Mouse (Mus musculus): ENCODE data around the gene Aox2. TPM values are rescaled to one million over a fixed set of nuclear protein-coding genes. Genes with fewer than 3 reads are reported as not detected.

The Aox2 gene
- 0.66 TPM for polyA plus RNA-seq (2014; fragmentation: Illumina TruSeq; extraction: RNeasy Lipid Tissue Mini Kit (QIAGEN cat#74804); ENCODE audit: low read depth, low replicate concordance)

GRCm38 (mm10) chr1:58278026-58278425 lies at the start of gene Aox2:
TSS of gene Aox2 (plus strand) at chr1:58278326.

GRCm38 (mm10) chr1:58392652-58393283 lies 114.6 kb downstream of the Aox2 start, which contains the start of gene Bzw1:
TSS of gene Bzw1 (plus strand) at chr1:58392898.

GRCm38 (mm10) chr1:58423371-58424248 lies 145.5 kb downstream of the Aox2 start, which contains the start of gene Clk1:
TSS of gene Clk1 (minus strand) at chr1:58424066.

Other genes starting within 250 kb of the Aox2 start
- 4.1 TPM for gene Aox1, start 248.4 kb upstream of the Aox2 start, polyA plus RNA-seq (2014; fragmentation: Illumina TruSeq; extraction: RNeasy Lipid Tissue Mini Kit (QIAGEN cat#74804); ENCODE audit: low read depth, low replicate concordance)
- 19.5 TPM for gene Aox3, start 165.2 kb upstream of the Aox2 start, polyA plus RNA-seq (2014; fragmentation: Illumina TruSeq; extraction: RNeasy Lipid Tissue Mini Kit (QIAGEN cat#74804); ENCODE audit: low read depth, low replicate concordance)
- gene Aox4, start 67.9 kb upstream of the Aox2 start, polyA plus RNA-seq (2014; fragmentation: Illumina TruSeq; extraction: RNeasy Lipid Tissue Mini Kit (QIAGEN cat#74804); ENCODE audit: low read depth, low replicate concordance), result 1.5 TPM
- gene Bzw1, start 114.6 kb downstream of the Aox2 start, polyA plus RNA-seq (2014; fragmentation: Illumina TruSeq; extraction: RNeasy Lipid Tissue Mini Kit (QIAGEN cat#74804); ENCODE audit: low read depth, low replicate concordance), result 252 TPM
- gene Clk1, start 145.7 kb downstream of the Aox2 start, polyA plus RNA-seq (2014; fragmentation: Illumina TruSeq; extraction: RNeasy Lipid Tissue Mini Kit (QIAGEN cat#74804); ENCODE audit: low read depth, low replicate concordance), result 127 TPM
- 13.2 TPM for gene Nif3l1, start 166.8 kb downstream of the Aox2 start, polyA plus RNA-seq (2014; fragmentation: Illumina TruSeq; extraction: RNeasy Lipid Tissue Mini Kit (QIAGEN cat#74804); ENCODE audit: low read depth, low replicate concordance)
- gene Ppil3, start 167.2 kb downstream of the Aox2 start, polyA plus RNA-seq (2014; fragmentation: Illumina TruSeq; extraction: RNeasy Lipid Tissue Mini Kit (QIAGEN cat#74804); ENCODE audit: low read depth, low replicate concordance), result 58.8 TPM
- 84.7 TPM for gene Orc2, start 226.8 kb downstream of the Aox2 start, polyA plus RNA-seq (2014; fragmentation: Illumina TruSeq; extraction: RNeasy Lipid Tissue Mini Kit (QIAGEN cat#74804); ENCODE audit: low read depth, low replicate concordance)